Mouse (Mus musculus) limb, embryonic 14.5 days (tissue): ENCODE measurements around the gene Rec114. TPM values are rescaled to one million over a fixed set of nuclear protein-coding genes. Genes with fewer than 3 reads are reported as not detected.

Source experiments
- ATAC-seq: fragments of 200-750 bp; cut with Nextera tagmentation; 2 replicates; pipeline ENCODE4 v1.8.0; 2017; ENCODE audit warnings: low read depth, moderate number of reproducible peaks, moderate TSS enrichment; ENCODE audit not compliant: low FRiP score
- DNase-seq: peaks from one replicate; pipeline ENCODE4 v3.0.0-alpha.2; 2015; ENCODE audit warnings: low spot score
- H3K27ac ChIP-seq: fragments of 300-500 bp; sonication (generic); replicated peaks from 2 replicates; pipeline ENCODE4 v1.5.1; 2014; ENCODE audit warnings: low read depth, mild to moderate bottlenecking, low read length, moderate library complexity, mixed read lengths
- H3K27me3 ChIP-seq: fragments of 300-500 bp; sonication (generic); 2 replicates; pipeline ENCODE4 v1.6.1; 2014; ENCODE audit warnings: low read length, mixed read lengths; ENCODE audit not compliant: control insufficient read depth, insufficient read depth
- H3K36me3 ChIP-seq: fragments of 300-500 bp; sonication (generic); 2 replicates; pipeline ENCODE4 v1.6.1; 2014; ENCODE audit warnings: mild to moderate bottlenecking, low read length, moderate library complexity, mixed read lengths; ENCODE audit not compliant: control insufficient read depth, insufficient read depth
- H3K4me1 ChIP-seq: fragments of 300-500 bp; sonication (generic); 2 replicates; pipeline ENCODE4 v1.6.1; 2014; ENCODE audit warnings: antibody characterized with exemption, low read length, mixed read lengths; ENCODE audit not compliant: control insufficient read depth, insufficient read depth
- H3K4me2 ChIP-seq: fragments of 300-500 bp; sonication (generic); replicated peaks from 2 replicates; pipeline ENCODE4 v1.6.1; 2014; ENCODE audit warnings: low read depth, mild to moderate bottlenecking, low read length, moderate library complexity; ENCODE audit not compliant: severe bottlenecking
- H3K4me3 ChIP-seq: fragments of 300-500 bp; sonication (generic); replicated peaks from 2 replicates; pipeline ENCODE4 v1.5.1; 2014; ENCODE audit warnings: low read length
- H3K9ac ChIP-seq: fragments of 300-500 bp; sonication (generic); 2 replicates; pipeline ENCODE4 v1.6.1; 2014; ENCODE audit warnings: mild to moderate bottlenecking, low read depth, low read length, moderate library complexity; ENCODE audit not compliant: severe bottlenecking
- H3K9me3 ChIP-seq: fragments of 300-500 bp; sonication (generic); 2 replicates; pipeline ENCODE4 v1.6.1; 2016; ENCODE audit warnings: low read length; ENCODE audit not compliant: control insufficient read depth
- POLR2A ChIP-seq: fragments of 200-500 bp; IDR thresholded peaks from 2 replicates; pipeline ENCODE4 v1.8.0; 2012; ENCODE audit warnings: inconsistent platforms, mild to moderate bottlenecking, moderate library complexity, borderline replicate concordance; ENCODE audit not compliant: insufficient read depth, insufficient read length; ENCODE audit errors: extremely low read depth
- WGBS: fragments of 180-500 bp; shearing (Covaris S2); extraction: QIAGEN DNeasy Blood & Tissue Kit; methylation state at CpG from one replicate; pipeline ENCODE4 v1.1.7; 2014; 5-methylcytosine and 5-hydroxymethylcytosine counted together
- polyA plus RNA-seq, 2 experiments: library from polyadenylated mRNA; depleted of rRNA in 1 of 2; stranded (reverse) in 1 of 2; unstranded in 1 of 2; fragments of >200 nt; fragmentation: Nextera tagmentation in 1 of 2; extraction: Ambion mirVana in 1 of 2; gene quantifications; 2 replicates each; pipeline versions ENCODE4 v1.2.1 to v1.2.3; 2012 to 2014

Gene Rec114
- polyA plus RNA-seq, 2 experiments: 1.0 to 2.4 TPM

DNA sequence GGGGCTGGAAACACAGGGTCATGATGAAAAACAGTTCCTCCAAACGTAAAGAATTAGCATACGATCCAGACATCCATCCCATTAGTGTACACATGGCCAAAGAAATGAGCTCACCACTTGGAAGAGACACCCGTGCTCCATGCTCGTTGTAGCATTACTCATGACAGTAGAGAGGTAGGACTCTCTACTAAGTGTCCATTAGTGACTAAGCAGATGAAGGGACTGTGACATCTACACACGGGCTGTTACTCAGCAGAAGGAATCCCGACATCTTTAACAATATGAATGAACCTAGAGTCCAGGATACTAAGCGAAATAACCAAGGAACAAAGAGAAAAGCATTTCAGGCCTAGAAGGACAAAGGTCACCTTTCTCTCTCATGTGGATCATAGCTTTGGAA, 37.7 kb downstream of the Rec114 start:
- H3K4me2 ChIP-seq: no peak overlapping the region
- H3K36me3 ChIP-seq: no peaks in the 10 kb centered on the region
- ATAC-seq: no peak
- H3K4me3 ChIP-seq: no peak overlapping the region
- no peak overlapping the region for H3K9ac ChIP-seq
- no peak overlapping the region for H3K27ac ChIP-seq
- no peaks in the 10 kb centered on the region for H3K9me3 ChIP-seq
- H3K27me3 ChIP-seq: no peaks in the 10 kb centered on the region
- no peak for DNase-seq
- H3K4me1 ChIP-seq: no peaks in the 10 kb centered on the region
- no peak for TF ChIP-seq POLR2A
- 79% methylated on average over 7 of the region's 7 CpGs for WGBS

DNA sequence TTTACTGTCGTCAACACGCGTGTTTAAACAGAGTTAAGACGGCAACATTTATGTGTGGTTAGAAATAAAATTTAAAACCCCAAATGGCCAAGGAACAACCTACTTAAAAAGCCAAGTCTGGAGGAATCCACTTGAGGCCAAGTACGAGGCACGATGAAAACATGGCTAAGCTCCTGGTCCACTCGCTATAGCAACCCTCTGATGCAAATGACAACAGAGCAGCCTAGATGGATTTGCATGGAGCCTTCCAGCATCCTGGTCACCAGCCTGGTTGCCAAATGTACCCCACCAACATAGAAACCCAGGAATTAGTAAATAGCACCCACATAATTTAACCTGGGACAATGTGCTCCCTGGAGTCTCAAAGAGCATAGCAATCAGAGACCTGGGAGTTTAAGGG, 40.0 kb downstream of the Rec114 start:
- no peaks in the 10 kb centered on the region for H3K36me3 ChIP-seq
- no peak for DNase-seq
- H3K4me1 ChIP-seq: no peaks in the 10 kb centered on the region
- no peak overlapping the region for H3K4me2 ChIP-seq
- H3K9ac ChIP-seq: no peak overlapping the region
- ATAC-seq: no peak
- no peaks in the 10 kb centered on the region for H3K9me3 ChIP-seq
- 60% methylated on average over 7 of the region's 7 CpGs for WGBS
- no peak overlapping the region for H3K4me3 ChIP-seq
- H3K27me3 ChIP-seq: no peaks in the 10 kb centered on the region
- no peak overlapping the region for H3K27ac ChIP-seq
- TF ChIP-seq POLR2A: no peak

DNA sequence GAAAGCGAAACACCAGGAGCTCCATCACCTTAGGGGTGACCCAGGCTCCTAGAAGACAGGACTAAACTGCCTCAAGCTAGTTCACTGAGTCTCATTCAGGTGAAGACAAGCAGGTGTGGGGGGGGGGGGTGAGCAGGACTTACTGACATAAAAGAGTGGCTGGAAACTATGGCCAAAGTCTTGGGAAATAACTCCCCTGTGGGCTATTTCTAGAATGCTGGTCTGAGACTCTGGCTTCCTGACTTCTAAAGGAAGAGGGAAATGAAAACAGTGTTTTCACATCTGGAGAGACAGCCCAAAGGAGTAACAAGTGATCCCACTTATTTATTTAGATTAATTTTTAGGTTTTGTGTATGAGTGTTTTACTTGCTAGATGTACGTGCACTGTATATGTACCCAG, 42.0 kb downstream of the Rec114 start:
- ATAC-seq: no peak
- Histone ChIP-seq H3K9ac (no peak overlapping the region), H3K27me3 (no peaks in the 10 kb centered on the region), H3K27ac (no peak overlapping the region), H3K4me3 (no peak overlapping the region), H3K4me1 (no peaks in the 10 kb centered on the region), H3K9me3 (no peaks in the 10 kb centered on the region), H3K4me2 (no peak overlapping the region), H3K36me3 (no peaks in the 10 kb centered on the region)
- WGBS: 84% methylated on average over 2 of the region's 2 CpGs
- no peak for TF ChIP-seq POLR2A
- DNase-seq: no peak

DNA sequence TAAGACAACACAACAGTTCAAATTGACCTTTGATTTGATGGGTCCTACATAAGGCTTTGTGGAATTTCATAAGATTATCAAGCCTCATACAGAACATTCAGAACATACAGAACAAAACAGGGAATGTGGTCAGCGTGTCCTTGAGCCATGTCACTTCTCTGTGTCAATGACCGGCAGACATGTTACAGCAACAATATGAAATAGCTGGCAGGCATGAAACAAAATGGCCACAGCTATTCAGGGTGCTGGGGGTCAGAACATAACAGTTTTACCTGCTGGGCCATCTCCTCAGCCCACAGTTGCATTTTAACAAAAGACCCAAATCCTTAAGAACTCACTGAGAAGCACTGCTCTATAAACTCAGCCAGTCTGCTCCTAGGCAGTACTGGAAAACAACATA, 45.3 kb downstream of the Rec114 start:
- no peaks in the 10 kb centered on the region for H3K9me3 ChIP-seq
- H3K36me3 ChIP-seq: no peaks in the 10 kb centered on the region
- ATAC-seq: no peak
- no peak overlapping the region for H3K4me3 ChIP-seq
- no peak overlapping the region for H3K27ac ChIP-seq
- WGBS: 92% methylated on average over 2 of the region's 2 CpGs
- H3K27me3 ChIP-seq: no peaks in the 10 kb centered on the region
- H3K4me1 ChIP-seq: no peaks in the 10 kb centered on the region
- no peak for TF ChIP-seq POLR2A
- no peak overlapping the region for H3K4me2 ChIP-seq
- H3K9ac ChIP-seq: no peak overlapping the region
- no peak for DNase-seq

DNA sequence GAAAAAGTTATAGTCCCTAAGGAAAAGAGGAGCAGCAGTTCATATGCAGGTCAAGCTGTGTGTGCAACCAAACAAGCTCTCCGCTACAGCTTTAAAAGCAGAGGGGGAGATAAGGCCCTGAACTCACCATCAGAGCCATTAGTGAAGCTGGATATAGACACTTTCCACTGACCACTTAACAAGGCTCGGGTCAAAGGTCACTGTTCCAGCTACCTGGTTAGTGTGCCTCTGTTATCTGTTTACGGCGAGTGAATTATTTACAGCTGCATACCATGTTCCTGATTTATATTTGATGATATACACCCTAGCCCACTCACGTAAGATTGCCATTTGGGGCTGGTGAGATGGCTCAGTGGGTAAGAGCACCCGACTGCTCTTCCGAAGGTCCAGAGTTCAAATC, 52.3 kb downstream of the Rec114 start:
- no peak overlapping the region for H3K4me3 ChIP-seq
- no peaks in the 10 kb centered on the region for H3K4me1 ChIP-seq
- H3K27me3 ChIP-seq: no peaks in the 10 kb centered on the region
- no peak overlapping the region for H3K4me2 ChIP-seq
- H3K27ac ChIP-seq: no peak overlapping the region
- no peaks in the 10 kb centered on the region for H3K9me3 ChIP-seq
- no peak for ATAC-seq
- H3K36me3 ChIP-seq: no peaks in the 10 kb centered on the region
- WGBS: 67% methylated on average over 7 of the region's 7 CpGs
- DNase-seq: no peak
- TF ChIP-seq POLR2A: no peak
- H3K9ac ChIP-seq: no peak overlapping the region

DNA sequence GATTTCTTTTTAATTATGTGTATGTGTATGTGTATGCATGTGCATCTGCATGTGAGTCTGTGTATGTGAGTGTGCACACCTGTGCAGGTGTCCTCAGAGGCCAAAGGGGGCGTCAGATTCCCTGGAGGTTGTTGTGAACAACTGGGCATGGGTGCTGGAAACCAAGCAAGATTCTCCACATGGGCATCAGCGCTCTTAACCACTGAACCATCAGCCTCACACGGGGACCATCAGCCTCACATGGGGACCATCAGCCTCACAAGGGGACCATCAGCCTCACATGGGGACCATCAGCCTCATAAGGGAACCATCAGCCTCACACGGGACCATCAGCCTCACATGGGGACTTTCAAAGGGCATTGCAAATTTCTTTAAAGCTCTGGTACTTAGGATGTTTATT, 53.1 kb downstream of the Rec114 start:
- H3K4me1 ChIP-seq: no peaks in the 10 kb centered on the region
- no peaks in the 10 kb centered on the region for H3K9me3 ChIP-seq
- 71% methylated on average over 4 of the region's 4 CpGs for WGBS
- ATAC-seq: no peak
- no peak overlapping the region for H3K9ac ChIP-seq
- no peak overlapping the region for H3K4me3 ChIP-seq
- DNase-seq: no peak
- H3K36me3 ChIP-seq: no peaks in the 10 kb centered on the region
- TF ChIP-seq POLR2A: no peak
- no peak overlapping the region for H3K27ac ChIP-seq
- no peaks in the 10 kb centered on the region for H3K27me3 ChIP-seq
- no peak overlapping the region for H3K4me2 ChIP-seq
